Mouse (Mus musculus) liver, embryonic 11.5 days (tissue): ENCODE measurements around the gene Map2k1. TPM values are rescaled to one million over a fixed set of nuclear protein-coding genes. Genes with fewer than 3 reads are reported as not detected.
"Not testable (repeated sequence)": the region's sequence is repeated elsewhere in the genome, so short reads cannot be mapped to it uniquely, and the experiment has no call there.

Source experiments
- ATAC-seq: fragments of 200-750 bp; cut with Nextera tagmentation; replicated peaks from 2 replicates; pipeline ENCODE4 v1.8.0; 2017; ENCODE audit warnings: moderate number of reproducible peaks, mild to moderate bottlenecking, moderate TSS enrichment, moderate library complexity; ENCODE audit not compliant: low FRiP score
- DNase-seq: peaks from one replicate; pipeline ENCODE4 v3.0.0-alpha.2; 2017; ENCODE audit warnings: low spot score
- H3K27ac ChIP-seq: fragments of 300-500 bp; sonication (generic); 2 replicates; pipeline ENCODE4 v1.5.1; 2014; ENCODE audit warnings: mild to moderate bottlenecking, low read depth, low read length, control low read depth
- H3K27me3 ChIP-seq: fragments of 300-500 bp; sonication (generic); replicated peaks from 2 replicates; pipeline ENCODE4 v1.6.1; 2014; ENCODE audit warnings: low read length, mixed read lengths; ENCODE audit not compliant: control insufficient read depth, insufficient read depth
- H3K36me3 ChIP-seq: fragments of 300-500 bp; sonication (generic); 2 replicates; pipeline ENCODE4 v1.6.1; 2014; ENCODE audit warnings: mild to moderate bottlenecking, low read length, moderate library complexity, mixed read lengths; ENCODE audit not compliant: control insufficient read depth, insufficient read depth
- H3K4me1 ChIP-seq: fragments of 300-500 bp; sonication (generic); replicated peaks from 2 replicates; pipeline ENCODE4 v1.6.1; 2014; ENCODE audit warnings: low read length, mixed read lengths; ENCODE audit not compliant: control insufficient read depth, insufficient read depth
- H3K4me2 ChIP-seq: fragments of 300-500 bp; sonication (generic); 2 replicates; pipeline ENCODE4 v1.6.1; 2014; ENCODE audit warnings: mild to moderate bottlenecking, control low read depth, moderate library complexity
- H3K4me3 ChIP-seq: fragments of 300-500 bp; sonication (generic); 2 replicates; pipeline ENCODE4 v1.5.1; 2014; ENCODE audit warnings: low read depth, low read length, control low read depth
- H3K9ac ChIP-seq: fragments of 300-500 bp; sonication (generic); 2 replicates; pipeline ENCODE4 v1.6.1; 2014; ENCODE audit warnings: low read depth, low read length, control low read depth
- H3K9me3 ChIP-seq: fragments of 300-500 bp; sonication (generic); 2 replicates; pipeline ENCODE4 v1.6.1; 2016; ENCODE audit warnings: low read length, inconsistent platforms, mixed read lengths; ENCODE audit not compliant: control insufficient read depth
- WGBS: fragments of 180-500 bp; shearing (Covaris S2); extraction: QIAGEN DNeasy Blood & Tissue Kit; methylation state at CpG from one replicate; pipeline ENCODE4 v1.1.7; 2014; 5-methylcytosine and 5-hydroxymethylcytosine counted together
- polyA plus RNA-seq: library from polyadenylated mRNA; unstranded; fragments of >200 nt; fragmentation: Nextera tagmentation; extraction: Ambion mirVana; gene quantifications from 2 replicates; pipeline ENCODE4 v1.2.1, GENCODE M21; 2014

Map2k1 gene
- polyA plus RNA-seq, 1 experiment from 2014 or later = 68.1 TPM

- Histone ChIP-seq H3K27ac (no peak overlapping the region), H3K4me1 (peaks cover 6% of the 10 kb centered on the region; the same call in 1 of the 2 replicates), H3K4me3 (no peak overlapping the region), H3K4me2 (no peak overlapping the region), H3K36me3 (peaks cover 20% of the 10 kb centered on the region), H3K27me3 (no peaks in the 10 kb centered on the region), H3K9ac (no peak overlapping the region), H3K9me3 (no peaks in the 10 kb centered on the region)
- 91% methylated on average over 5 of the region's 5 CpGs for WGBS
- ATAC-seq = no peak
- DNase-seq = no peak
Observed at GRCm38 (mm10) chr9:64184166-64184840, 69.1 kb downstream of the Map2k1 start.

DNA sequence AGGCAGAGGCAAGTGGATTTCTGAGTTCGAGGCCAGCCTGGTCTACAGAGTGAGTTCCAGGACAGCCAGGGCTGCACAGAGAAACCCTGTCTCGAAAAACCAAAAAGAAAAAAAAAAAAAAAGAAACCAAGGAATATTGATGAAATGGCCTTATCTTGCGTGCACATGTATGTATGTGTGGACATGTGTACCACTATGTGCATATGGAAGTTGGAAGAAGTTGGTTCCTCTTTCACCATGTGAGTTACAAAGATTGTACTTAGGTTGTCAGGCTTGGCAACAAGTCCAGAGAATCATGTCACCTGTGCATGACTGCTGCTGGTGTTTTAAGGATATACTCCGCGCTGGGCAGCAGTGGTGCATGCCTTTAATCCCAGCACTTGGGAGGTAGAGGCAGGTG, 70.1 kb downstream of the Map2k1 start:
- H3K27me3 ChIP-seq, H3K27ac ChIP-seq, H3K4me3 ChIP-seq, DNase-seq, H3K9me3 ChIP-seq, ATAC-seq, H3K9ac ChIP-seq, H3K4me1 ChIP-seq, H3K4me2 ChIP-seq: not testable (repeated sequence)
- peaks cover 20% of the 10 kb centered on the region for H3K36me3 ChIP-seq
- 91% methylated on average over 5 of the region's 5 CpGs for WGBS

- Histone ChIP-seq H3K4me1 (peaks cover 20% of the 10 kb centered on the region; the same call in 1 of the 2 replicates), H3K4me2 (peak within 1 kb of the TSS; percentile 76), H3K9me3 (no peaks in the 10 kb centered on the region), H3K27me3 (no peaks in the 10 kb centered on the region), H3K27ac (peak within 1 kb of the TSS; percentile 76), H3K9ac (peak within 1 kb of the TSS; percentile 81), H3K36me3 (peaks cover 40% of the 10 kb centered on the region), H3K4me3 (peak within 1 kb of the TSS; percentile 72)
- WGBS = under 1% methylated on average over 35 of the region's 35 CpGs
- ATAC-seq (peak; percentile 94), DNase-seq (peak; percentile 93)
Observed at GRCm38 (mm10) chr9:64178974-64179646, 74.3 kb downstream of the Map2k1 start, which contains the start of gene Snapc5. Gene Snapc5 (plus strand): TSS chr9:64179274.

DNA sequence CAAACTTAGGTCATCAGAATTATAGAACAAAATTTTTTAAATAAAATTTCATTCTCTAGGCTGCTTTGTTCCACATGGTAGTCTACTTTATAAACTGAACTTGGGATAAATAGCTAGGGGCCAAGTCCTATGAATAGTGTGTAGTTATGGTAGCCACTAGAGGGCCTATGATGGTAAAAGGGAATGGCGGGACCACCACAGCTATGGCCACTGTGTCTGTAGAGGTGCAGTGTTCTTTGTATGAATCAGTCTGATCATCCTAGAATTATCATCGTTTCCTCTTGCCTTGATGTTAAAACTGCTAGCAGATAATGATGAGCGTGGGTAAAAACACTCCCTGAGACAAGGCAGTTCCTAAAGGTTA, 74.8 kb downstream of the Map2k1 start:
- H3K36me3 ChIP-seq = peaks cover 40% of the 10 kb centered on the region
- H3K27ac ChIP-seq = peak overlapping the region; percentile 76
- DNase-seq (no peak), ATAC-seq (peak; percentile 59; the same call in 1 of the 2 replicates)
- H3K4me1 ChIP-seq = peaks cover 20% of the 10 kb centered on the region; the same call in 1 of the 2 replicates
- no peaks in the 10 kb centered on the region for H3K9me3 ChIP-seq
- no peak overlapping the region for H3K9ac ChIP-seq
- peak overlapping the region; percentile 76 for H3K4me2 ChIP-seq
- peak overlapping the region; percentile 72 for H3K4me3 ChIP-seq
- no peaks in the 10 kb centered on the region for H3K27me3 ChIP-seq
- 31% methylated on average over 3 of the region's 3 CpGs for WGBS

DNA sequence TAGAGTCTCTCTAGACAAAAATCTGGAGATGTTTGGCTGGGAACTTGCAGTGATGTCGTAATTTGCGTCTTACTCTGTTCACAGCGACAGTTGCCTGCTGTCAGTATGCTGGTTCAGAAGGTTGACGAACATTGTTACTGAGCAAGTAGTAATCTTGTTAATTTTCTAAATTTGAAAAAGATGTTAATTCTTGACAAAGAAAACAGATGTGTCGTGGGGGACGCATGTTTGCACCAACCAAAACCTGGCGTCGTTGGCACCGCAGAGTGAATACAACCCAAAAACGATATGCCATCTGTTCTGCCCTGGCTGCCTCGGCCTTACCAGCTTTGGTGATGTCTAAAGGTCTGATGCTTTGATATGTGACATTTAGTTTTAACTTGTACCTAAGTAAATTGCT, 78.1 kb downstream of the Map2k1 start:
- Histone ChIP-seq H3K27ac (peak overlapping the region; percentile 90), H3K4me3 (peak overlapping the region; percentile 97), H3K9ac (peak overlapping the region; percentile 96), H3K27me3 (no peaks in the 10 kb centered on the region), H3K9me3 (no peaks in the 10 kb centered on the region), H3K4me1 (peaks cover 20% of the 10 kb centered on the region; the same call in 1 of the 2 replicates), H3K4me2 (peak overlapping the region; percentile 70), H3K36me3 (peaks cover 36% of the 10 kb centered on the region)
- DNase-seq = no peak
- no peak for ATAC-seq
- WGBS = 76% methylated on average over 11 of the region's 11 CpGs

GRCm38 (mm10) chr9:64174766-64175165, 78.7 kb downstream of the Map2k1 start:
- H3K9me3 ChIP-seq = no peaks in the 10 kb centered on the region
- peak overlapping the region; percentile 96 for H3K9ac ChIP-seq
- peak overlapping the region; percentile 97 for H3K4me3 ChIP-seq
- peak overlapping the region; percentile 70 for H3K4me2 ChIP-seq
- DNase-seq = no peak
- peaks cover 30% of the 10 kb centered on the region for H3K36me3 ChIP-seq
- no peak for ATAC-seq
- H3K4me1 ChIP-seq = peaks cover 16% of the 10 kb centered on the region; the same call in 1 of the 2 replicates
- WGBS = 47% methylated on average over 8 of the region's 8 CpGs
- H3K27ac ChIP-seq = peak overlapping the region; percentile 90
- no peaks in the 10 kb centered on the region for H3K27me3 ChIP-seq

DNA sequence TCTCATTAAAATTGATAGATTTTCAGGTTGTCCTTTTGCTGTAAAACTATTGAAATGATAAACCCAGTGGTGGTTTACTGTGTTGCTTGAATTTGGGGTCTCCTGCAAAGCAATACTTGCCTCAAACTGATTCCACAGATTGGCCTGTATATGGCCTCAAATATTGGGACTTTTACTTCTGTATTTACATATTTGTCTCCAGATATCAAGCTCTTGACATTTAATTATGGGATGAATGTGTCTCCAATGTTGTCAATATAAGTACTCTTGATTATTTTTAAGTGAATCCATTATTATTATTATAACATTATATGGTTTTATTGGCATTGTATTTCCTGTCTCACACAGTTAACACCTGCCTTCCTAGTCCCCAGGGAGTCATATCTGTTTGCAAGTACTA, 79.1 kb downstream of the Map2k1 start:
- no peaks in the 10 kb centered on the region for H3K27me3 ChIP-seq
- H3K27ac ChIP-seq = peak overlapping the region; percentile 90
- no peaks in the 10 kb centered on the region for H3K9me3 ChIP-seq
- peak overlapping the region; percentile 97 for H3K4me3 ChIP-seq
- H3K36me3 ChIP-seq = peaks cover 30% of the 10 kb centered on the region
- DNase-seq = no peak
- peaks cover 14% of the 10 kb centered on the region; the same call in 1 of the 2 replicates for H3K4me1 ChIP-seq
- peak overlapping the region; percentile 96 for H3K9ac ChIP-seq
- H3K4me2 ChIP-seq = peak overlapping the region; percentile 70
- ATAC-seq = no peak

GRCm38 (mm10) chr9:64173666-64174220, 79.7 kb downstream of the Map2k1 start:
- WGBS = under 1% methylated on average over 16 of the region's 16 CpGs
- Histone ChIP-seq H3K4me3 (peak overlapping the region; percentile 97), H3K9me3 (no peaks in the 10 kb centered on the region), H3K9ac (peak overlapping the region; percentile 96), H3K36me3 (peaks cover 30% of the 10 kb centered on the region), H3K4me1 (peaks cover 14% of the 10 kb centered on the region; the same call in 1 of the 2 replicates), H3K4me2 (peak overlapping the region; percentile 70), H3K27ac (peak overlapping the region; percentile 90), H3K27me3 (no peaks in the 10 kb centered on the region)
- no peak for ATAC-seq
- no peak for DNase-seq
